Mouse (Mus musculus) retina, postnatal 1 day (tissue): ENCODE data around the gene Ugt1a6a.
"Not testable (repeated sequence)": the region's sequence is repeated elsewhere in the genome, so short reads cannot be mapped to it uniquely, and the experiment has no call there.

ENCODE experiments used
- DNase-seq: peaks from one replicate; pipeline ENCODE4 v3.0.0-alpha.2; 2012

Ugt1a6a gene

DNA sequence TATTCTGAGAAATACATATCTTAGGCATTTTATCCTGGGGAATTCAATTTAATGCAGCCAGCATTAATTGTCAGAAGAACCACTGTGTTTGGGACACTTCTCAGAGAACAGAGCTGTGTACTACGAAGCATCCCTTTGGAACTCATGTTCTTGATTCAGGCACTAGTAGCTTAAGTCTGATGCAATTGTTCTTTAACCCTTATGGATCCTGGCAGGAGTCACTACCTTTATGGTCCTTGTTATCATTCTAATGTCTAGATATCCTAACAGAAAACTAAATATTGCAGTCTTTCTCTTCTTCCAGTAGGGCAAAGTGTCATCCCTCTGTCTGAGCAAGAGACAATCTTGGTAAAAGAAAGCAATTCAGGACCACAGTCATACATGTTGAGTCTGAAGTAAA is 78.5 kb downstream of the Ugt1a6a start:
- DNase-seq, result peak; percentile 1

DNA sequence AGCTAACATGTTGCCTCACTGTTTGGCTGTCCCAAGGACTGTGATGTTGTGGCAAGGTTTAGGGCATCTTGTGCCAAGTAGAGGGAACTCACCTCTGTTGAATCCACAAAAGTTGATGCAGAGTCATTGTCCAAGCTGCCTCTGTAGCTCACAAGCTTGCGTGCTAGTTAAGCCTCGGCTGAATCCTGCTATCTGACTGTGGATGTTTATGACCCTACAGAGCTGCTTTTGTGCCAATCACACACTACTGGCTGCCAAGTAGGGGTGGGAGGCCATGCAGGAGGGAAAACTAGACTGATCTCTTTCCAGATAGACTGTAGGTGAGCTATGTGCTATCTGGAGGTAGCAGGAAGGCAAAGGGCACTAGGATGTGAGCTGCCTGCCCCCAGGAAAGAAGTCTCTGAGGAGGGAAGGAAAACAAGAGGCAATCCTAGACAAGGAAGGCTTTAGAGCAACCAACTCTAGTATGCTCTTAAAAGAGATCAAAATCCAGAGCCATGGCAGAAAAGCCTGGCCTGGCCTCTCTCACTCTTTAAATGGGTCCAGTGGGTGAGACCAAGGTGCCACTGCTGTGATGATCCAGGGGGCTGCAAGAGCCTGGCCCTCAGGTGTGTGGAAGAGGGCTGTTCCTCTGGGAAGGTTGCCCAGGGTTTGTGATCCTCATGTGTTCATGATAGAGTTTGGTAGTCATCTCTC is 79.3 kb downstream of the Ugt1a6a start:
- DNase-seq, result peak; percentile 12

- peak; percentile 12 for DNase-seq
Observed at GRCm38 (mm10) chr1:88214462-88214952, 79.9 kb downstream of the Ugt1a6a start.

- peak; percentile 10 for DNase-seq
Observed at GRCm38 (mm10) chr1:88215466-88216380, 81.1 kb downstream of the Ugt1a6a start.

DNA sequence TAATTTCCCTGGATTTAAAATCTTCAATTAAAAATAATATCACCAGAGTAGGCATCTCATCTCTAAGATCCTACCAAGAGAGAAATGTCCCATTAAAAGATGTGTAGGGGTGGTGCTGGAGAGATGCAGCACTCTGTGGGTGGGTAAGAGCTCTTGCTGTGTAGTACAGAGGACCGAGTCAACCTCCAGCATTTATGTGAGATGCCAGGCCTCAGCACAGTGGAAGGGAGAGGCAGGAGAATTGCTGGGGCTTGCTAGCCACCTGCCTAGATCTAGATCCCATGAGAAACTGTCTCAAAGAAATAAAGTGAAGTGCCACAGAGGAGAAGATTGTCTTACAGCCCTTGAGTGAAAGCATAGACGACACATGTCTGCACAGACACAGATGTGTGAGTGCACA is 81.9 kb downstream of the Ugt1a6a start:
- DNase-seq, result peak; percentile 13

DNA sequence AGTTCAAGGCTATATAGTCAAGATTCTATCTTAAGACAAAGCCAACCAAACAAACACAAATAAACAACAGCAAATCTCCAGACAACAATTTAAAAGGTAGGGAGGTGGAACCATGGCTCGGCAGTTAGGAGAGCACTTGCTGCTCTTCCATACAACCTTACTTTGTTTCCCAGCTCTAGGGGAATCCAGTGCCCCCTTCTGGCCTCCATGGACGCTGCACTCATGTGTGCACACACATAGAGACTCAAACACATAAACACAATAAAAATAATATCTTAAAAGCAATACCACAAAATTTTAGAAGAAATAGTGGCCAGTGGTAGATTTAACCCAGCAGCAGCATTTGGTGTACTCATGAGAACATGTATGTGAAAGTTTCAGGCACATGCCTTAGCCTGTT is 82.5 kb downstream of the Ugt1a6a start:
- DNase-seq, result peak; percentile 9

- DNase-seq, result peak; percentile 9
Observed at GRCm38 (mm10) chr1:88217576-88217975, 83.0 kb downstream of the Ugt1a6a start.

- DNase-seq, result peak; percentile 6
Observed at GRCm38 (mm10) chr1:88218051-88218450, 83.4 kb downstream of the Ugt1a6a start.

DNA sequence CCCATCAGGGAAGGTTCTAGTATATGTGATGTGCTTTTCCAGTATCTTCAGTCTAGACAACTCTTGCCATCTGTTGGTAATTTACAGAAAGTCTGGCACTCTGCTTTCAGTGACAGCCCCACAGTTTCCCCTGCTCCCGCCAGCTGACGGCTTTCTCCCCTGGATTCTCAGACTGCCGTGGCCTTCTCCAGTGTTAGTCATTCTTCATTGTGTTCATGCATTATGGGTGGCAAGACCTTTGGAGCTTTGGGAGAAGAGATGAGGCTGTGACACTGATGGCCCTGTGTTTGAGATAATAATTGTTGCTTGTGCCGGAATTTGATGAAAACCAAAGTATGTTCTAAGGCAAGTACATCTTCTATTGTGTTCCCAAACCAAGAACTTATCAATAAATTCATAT is 84.0 kb downstream of the Ugt1a6a start:
- DNase-seq, result no peak

DNA sequence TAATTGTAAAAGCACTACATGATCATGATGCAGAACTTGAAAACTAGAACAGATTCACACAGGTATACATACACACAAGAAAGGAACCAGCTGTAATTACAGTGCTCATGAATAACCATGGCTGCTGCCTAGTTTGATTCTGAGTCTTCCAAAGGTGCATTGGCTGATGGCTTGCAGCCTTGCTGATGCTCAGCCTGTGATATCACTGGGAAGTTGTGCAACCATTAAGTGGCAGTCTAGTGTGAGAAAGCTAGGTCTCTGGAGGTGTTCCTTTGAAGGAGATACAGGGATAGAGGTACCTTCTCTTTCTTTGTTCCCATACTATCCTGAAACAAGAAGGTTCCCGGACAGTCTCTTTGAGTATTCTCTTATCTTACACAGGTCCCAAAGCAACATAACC is 84.4 kb downstream of the Ugt1a6a start:
- no peak for DNase-seq

- DNase-seq, result no peak
Observed at GRCm38 (mm10) chr1:88220336-88220735, 85.7 kb downstream of the Ugt1a6a start.

DNA sequence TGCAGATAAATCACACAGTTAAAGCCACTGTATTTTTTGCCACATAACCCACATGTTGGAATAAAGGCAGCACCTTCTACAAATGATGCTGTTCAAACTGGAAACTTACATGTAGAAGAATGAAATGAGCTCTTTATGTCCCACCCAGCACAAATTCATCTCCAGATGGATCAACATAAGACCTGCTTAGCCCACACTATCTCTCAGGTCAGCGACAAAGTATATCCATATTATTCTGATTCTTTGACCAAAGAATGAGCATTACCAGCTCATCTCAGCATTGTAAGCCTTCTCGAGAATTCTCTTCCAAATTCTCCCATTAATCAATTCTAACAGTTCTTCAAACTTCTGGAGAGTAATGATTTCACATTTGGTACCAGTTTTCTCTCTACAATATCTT is 87.6 kb downstream of the Ugt1a6a start:
- DNase-seq, result no peak

DNA sequence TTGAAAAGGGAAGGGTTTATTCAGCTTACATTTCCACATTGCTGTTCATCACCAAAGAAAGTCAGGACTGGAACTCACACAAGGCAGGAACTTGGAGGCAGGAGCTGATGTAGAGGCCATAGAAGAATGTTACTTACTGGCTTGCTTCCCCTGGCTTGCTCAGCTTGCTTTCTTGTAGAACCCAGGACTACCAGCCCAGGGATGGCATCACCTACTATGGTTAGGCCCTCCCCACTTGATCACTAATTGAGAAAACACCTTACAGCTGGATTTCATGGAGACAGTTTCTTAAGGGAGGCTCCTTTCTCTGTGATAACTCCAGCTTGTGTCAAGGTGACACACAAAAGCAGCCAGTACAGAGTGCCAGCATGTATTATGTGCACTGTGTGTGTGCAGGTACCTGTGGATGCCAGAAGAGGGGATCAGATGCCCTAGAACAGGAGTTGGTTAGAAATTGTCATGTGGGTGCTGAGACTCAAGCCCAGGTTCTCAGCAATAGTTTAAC is 88.5 kb downstream of the Ugt1a6a start:
- not testable (repeated sequence) for DNase-seq

DNA sequence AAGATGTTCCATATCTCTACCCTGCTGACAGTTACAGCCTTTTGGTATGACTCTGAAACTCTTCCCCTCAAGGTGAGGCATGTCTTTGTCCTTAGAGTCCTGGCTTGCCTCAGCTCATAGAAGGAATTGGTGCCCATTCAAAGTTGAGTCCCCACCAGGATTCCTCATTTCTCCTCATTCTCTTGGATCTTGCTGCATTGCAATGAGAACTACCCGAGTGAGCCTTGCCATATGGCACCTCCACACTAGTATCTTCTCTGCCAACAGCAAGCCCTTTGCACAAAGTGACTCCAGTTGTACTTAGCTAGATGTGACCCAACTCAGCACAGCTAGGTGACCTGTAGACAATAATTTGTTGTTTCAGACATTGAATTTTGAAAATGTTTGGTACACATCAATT is 89.0 kb downstream of the Ugt1a6a start:
- DNase-seq, result no peak

DNA sequence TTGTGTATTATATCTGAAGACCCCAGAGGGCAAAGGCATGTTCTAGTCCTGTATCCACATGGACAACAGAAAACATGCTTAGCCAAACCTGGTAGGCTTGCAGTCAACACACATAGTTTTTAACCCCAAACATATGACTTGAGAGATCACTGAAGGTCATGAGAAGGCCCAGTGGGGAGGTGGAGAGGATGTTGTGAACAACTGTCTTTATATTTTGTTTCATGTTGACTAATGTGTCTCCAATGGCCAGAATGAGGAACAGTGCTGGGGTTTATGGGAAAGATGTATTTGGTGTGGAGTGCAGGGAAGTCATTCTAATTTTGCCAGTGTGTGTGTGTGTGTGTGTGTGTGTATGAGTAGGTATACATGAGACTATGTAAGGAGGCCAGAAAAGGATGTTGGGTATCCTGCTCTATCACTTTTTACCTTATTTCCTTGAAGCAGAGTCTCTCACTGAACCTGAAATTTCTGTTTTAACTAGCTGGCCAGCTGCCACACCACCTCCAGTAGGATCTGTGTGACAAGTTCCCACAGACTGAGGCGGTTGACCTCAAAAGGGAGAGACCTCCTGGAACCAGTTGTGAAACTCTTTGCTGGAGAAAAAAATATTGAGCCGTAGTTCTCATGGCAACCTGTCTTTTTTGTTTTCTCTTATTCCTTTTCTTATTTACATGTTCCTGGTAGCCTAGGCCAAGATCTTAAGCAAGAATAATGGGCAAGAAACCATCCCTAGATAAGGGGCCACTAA is 89.6 kb downstream of the Ugt1a6a start:
- no peak for DNase-seq

- not testable (repeated sequence) for DNase-seq
Observed at GRCm38 (mm10) chr1:88225301-88225700, 90.7 kb downstream of the Ugt1a6a start.

DNA sequence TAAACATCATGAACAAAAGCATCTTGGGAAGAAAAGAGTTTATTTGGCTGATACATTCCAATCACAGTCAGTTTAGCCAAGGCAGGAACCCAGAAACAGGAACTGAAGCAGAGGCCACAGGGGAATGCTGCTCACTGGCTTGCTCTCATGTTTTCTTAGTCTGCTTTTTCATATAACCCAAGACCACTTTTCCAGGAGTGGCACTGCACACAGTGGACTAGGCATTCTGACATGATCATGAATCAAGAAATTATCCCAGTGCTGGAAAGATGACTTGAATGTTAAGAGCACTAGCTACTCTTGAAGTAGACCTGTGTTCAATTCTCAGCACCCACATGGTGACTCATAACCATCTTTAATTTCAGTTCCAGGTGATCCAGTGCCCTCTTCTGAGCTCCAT is 91.1 kb downstream of the Ugt1a6a start:
- no peak for DNase-seq

DNA sequence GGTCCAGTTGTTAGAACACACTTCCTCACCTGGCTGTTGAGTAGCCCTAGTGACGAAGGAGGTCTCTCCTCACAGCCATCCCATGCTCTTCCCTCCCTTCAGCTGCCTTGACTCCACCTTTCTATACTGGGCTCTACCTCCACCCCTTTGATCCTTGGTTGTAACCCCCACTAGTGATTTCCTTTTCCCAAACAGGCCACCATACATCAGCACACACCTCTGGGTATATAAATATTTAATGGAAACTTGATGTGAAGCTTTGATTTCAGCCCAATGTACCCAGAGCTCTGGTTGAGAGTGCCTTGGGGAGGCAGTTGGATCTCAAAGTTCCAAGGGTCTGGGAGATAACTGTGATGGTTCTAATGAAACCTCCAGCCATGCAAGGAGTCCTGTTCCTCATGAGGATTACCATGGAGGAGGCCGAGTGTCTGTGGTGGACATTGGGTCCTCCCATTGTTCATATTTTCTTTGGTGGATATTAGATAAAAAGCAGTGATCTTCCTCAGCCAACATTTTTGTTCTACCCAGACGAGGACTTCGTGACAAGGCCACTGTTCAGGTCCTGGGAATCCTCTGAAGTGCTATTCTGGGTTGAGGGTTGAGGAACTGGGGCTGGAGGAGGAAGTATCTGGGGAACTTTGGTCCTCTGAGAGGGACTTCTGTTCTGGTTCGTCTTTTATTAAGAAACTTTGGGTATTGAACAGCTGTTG is 92.2 kb downstream of the Ugt1a6a start, which contains the start of gene Mroh2a:
Mroh2a (plus strand) TSS at position 317 of the 710 bp plus-strand sequence.
- no peak for DNase-seq

- DNase-seq, result no peak
Observed at GRCm38 (mm10) chr1:88227482-88227881, 92.9 kb downstream of the Ugt1a6a start.

DNA sequence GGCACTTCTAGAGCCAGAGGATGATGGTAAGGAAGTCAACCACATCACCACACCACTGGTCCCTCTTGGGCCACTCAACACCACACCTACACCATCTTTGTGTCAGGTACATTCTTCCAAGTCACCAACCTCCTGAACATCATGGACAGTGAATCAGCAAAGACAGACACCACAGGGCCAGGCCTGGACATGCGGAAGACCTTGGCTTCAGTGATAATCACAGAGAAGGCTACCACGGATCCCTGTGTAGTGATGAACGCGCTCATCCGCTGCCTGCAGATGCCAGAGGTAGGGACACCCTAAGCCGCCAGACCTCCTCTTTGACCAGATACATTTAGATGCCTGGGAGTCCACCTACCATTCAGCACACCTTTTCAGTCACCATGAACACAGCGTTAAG is 93.5 kb downstream of the Ugt1a6a start:
- DNase-seq, result no peak

- no peak for DNase-seq
Observed at GRCm38 (mm10) chr1:88229566-88229965, 95.0 kb downstream of the Ugt1a6a start.

DNA sequence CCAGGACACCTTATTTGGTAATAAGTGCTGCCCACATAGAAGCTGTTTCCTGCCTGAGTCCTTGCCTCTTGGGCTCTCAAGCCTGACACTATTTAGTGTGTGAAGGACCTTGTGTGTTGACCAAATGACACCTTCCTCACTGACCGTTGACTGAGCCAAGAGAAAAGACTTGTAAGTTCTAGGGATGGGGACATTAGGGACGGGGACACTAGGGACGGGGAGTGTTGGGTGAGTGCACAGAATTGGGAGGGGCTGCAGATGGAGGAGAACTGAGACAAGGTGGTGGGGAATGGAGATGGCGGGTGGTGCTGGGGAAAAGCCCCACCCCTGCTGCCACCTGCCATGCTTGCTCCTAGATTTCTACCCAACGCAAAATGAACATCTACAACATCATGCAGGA is 95.4 kb downstream of the Ugt1a6a start:
- DNase-seq, result no peak
